Mouse (Mus musculus): ENCODE measurements around the gene Cgref1.

GRCm38 (mm10) chr5:30924614-30925013 is 20.8 kb downstream of the Cgref1 start:
- TF ChIP-seq ZC3H11A (IDR thresholded peaks at IDR 0.05; ENCODE audit: borderline replicate concordance, low read depth, low read length) (no peak), HCFC1 (IDR thresholded peaks at IDR 0.05; ENCODE audit: borderline replicate concordance, insufficient read depth, low read length) (no peak), ZNF384 (IDR thresholded peaks at IDR 0.05; ENCODE audit: low read depth, low read length) (no peak), CHD2 (IDR thresholded peaks at IDR 0.05; ENCODE audit: low read depth, low read length) (no peak), MAFK (IDR thresholded peaks at IDR 0.05; ENCODE audit: insufficient read depth, low read depth, low read length) (no peak)
